Mouse (Mus musculus): ENCODE measurements at regions not wholly inside any gene's neighbourhood (a gene's known extent, or its start where the extent isn't known, plus 50 kb on each side); places are given as distances from the start of the nearest gene placed in this dataset.
"Not testable (repeated sequence)": the region's sequence is repeated elsewhere in the genome, so short reads cannot be mapped to it uniquely, and the experiment has no call there.

- DNase-seq (ENCODE audit: low spot score) = no peak
Observed at GRCm38 (mm10) chr4:84165256-84165655, 509.8 kb downstream of the Bnc2 start.

GRCm38 (mm10) chr4:84172841-84173240 lies 502.2 kb downstream of the Bnc2 start:
- DNase-seq (ENCODE audit: low spot score) = no peak

DNA sequence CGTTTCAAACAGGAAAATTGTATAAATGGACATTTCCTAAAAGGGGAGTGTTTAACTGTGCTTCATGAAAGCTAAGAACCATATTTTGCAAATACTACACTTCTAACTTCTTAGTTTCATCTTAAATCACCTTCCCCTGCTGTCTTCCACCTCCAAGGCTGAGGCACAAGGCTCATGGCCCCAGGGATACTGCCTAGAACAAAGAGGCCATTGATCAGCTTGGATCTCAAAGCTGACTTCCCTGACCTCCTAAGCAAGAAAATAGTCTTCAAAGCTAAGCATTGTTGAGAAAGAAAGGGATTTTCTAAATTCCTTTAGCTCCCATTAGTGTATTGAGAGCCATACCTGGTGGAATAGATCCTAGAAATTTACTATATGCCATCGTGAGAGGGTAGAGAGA lies 501.6 kb downstream of the Bnc2 start:
- no peak for DNase-seq (ENCODE audit: low spot score)

DNA sequence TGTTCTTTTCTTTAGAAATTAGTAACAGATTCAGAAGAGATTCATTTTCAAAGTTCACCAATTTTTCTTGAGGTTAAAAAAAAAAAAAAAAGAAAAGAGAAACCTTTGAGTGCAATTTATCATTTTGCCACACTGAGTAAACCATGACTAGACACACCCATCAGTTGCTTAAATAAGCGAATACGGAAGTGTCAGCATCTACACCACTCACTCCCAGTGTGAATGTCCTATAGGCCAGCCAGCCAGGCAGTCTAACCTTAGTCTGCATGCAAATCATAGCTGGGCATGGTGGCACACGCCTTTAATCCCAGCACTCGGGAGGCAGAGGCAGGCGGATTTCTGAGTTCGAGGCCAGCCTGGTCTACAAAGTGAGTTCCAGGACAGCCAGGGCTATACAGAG lies 498.6 kb downstream of the Bnc2 start:
- DNase-seq (ENCODE audit: low spot score) = not testable (repeated sequence)

GRCm38 (mm10) chr4:84177827-84178226 lies 497.2 kb downstream of the Bnc2 start:
- DNase-seq (ENCODE audit: low spot score) = no peak

DNA sequence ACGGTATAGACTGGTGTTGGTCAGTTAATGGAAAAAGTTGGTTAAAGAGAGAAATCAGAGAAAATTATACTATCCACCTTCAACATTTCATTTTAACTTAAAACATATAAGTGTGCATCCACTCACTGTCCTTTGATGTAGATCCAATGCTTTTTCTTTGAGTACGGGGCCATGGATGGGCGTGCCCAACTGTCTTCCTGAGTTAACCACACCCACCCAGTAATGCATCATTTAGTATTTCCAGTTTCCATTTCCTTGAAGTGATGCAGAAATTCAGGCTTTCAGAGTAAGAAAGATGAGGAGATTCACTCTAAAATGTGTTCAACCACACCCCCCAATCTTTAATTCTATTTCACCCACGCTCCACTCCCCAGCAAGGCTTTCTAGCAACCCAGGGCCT lies 490.6 kb downstream of the Bnc2 start:
- DNase-seq (ENCODE audit: low spot score) = no peak

DNA sequence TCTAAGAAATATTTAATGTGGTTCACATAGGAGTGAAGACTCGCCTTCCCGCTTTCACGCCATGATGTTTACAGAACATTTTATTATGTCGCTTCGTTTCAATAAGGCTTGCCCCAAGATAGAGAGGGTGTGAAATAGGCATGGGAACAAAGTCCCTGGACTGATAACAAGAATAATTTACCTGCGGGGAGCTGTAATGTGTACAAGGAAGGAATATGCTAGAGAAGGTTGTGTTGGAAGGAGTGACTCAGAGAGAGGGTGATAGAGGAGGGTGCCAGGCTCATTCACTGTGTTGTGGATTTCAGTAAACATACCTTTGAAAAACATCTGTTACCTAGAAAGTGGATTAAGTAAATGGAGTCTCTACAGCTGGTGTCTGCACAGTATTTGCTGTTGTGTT lies 490.2 kb downstream of the Bnc2 start:
- no peak for DNase-seq (ENCODE audit: low spot score)

DNA sequence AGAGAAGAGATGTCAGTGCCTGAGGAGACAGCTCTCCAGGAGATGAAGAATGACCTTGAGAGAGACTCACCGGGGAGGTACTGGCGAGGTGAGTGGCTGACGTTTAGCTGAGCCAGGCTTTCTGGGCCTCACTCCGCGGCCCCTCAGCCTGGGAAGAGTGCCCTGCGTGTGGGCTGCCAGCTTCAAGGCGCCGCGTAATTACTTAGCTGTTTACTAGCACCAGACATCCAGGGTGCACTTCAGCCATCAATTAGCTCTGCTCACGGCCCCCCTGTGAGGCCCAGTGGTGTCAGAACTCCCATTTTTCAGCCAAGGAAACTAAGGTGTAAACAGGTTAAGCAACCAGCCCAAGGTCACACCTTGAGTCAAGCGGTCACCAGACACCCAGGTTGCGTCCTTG lies 485.8 kb downstream of the Bnc2 start:
- DNase-seq (ENCODE audit: low spot score) = no peak

GRCm38 (mm10) chr4:84191303-84191702 lies 483.8 kb downstream of the Bnc2 start:
- no peak for DNase-seq (ENCODE audit: low spot score)

DNA sequence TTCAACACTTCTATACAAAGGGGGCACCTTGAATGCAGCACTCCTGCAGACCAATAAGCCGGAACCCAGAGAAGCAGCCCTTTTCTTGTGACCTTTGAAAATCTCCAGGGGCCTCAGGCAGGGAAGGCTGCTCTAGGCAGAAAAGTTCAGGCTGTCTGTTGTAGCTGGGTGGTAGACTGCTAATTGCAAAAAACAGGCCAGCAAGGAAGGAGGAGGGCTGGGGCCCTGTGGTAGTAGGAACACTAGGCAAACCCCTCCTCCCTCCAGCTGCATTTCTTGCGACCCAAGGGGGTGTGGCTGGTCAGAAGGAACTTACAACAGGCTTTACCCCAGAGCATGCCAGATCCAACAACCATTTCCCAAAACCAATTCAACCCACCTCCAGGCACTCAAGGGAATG lies 482.8 kb downstream of the Bnc2 start:
- no peak for DNase-seq (ENCODE audit: low spot score)

GRCm38 (mm10) chr4:84196732-84197131 lies 478.3 kb downstream of the Bnc2 start:
- no peak for DNase-seq (ENCODE audit: low spot score)

- no peak for DNase-seq (ENCODE audit: low spot score)
Observed at GRCm38 (mm10) chr4:84198176-84198575, 476.9 kb downstream of the Bnc2 start.

- no peak for DNase-seq (ENCODE audit: low spot score)
Observed at GRCm38 (mm10) chr4:84199181-84199656, 475.9 kb downstream of the Bnc2 start.

GRCm38 (mm10) chr4:84201001-84201400 lies 474.1 kb downstream of the Bnc2 start:
- DNase-seq (ENCODE audit: low spot score) = no peak

- DNase-seq (ENCODE audit: low spot score) = no peak
Observed at GRCm38 (mm10) chr4:84202231-84202630, 472.8 kb downstream of the Bnc2 start.

DNA sequence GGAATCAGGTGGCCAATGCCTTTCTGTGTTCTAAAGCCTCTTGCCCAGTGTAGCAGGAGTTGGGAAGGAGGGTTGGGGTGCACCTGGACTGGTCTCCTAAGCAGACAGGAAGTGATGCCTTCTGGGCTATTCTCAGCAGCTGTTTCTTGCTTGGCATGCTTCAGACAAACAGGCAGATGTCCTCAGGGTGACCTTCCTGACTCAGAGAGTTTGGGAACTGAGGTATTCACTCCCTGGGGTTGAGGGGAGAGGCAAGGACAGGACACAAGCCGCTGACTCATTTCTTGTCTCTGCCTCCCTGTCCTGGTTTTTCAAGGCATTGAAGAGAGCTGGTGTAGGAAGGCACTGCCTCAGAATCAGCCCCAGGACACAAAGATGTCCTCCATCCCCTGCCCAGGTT lies 471.4 kb downstream of the Bnc2 start:
- DNase-seq (ENCODE audit: low spot score) = peak; percentile 8

DNA sequence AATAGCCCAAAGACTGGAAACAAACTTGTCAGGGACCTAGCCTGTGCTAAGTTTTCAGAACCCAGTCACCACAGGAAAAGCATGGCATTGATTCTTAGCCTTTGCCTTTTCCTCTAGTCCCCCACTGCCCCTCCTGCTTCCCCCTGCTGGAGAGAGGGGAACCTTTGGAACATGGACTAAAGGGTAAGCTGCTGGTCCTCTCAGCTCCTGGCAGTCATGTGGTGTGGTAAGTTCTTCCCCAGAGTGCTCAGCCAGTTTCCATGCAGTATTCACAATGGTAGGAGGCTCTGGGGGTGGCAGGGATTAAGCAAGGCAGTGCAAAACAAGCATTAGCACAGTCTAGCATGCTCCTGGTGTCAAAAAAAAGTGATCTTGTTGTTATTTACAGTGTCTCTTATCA lies 470.3 kb downstream of the Bnc2 start:
- DNase-seq (ENCODE audit: low spot score) = no peak

DNA sequence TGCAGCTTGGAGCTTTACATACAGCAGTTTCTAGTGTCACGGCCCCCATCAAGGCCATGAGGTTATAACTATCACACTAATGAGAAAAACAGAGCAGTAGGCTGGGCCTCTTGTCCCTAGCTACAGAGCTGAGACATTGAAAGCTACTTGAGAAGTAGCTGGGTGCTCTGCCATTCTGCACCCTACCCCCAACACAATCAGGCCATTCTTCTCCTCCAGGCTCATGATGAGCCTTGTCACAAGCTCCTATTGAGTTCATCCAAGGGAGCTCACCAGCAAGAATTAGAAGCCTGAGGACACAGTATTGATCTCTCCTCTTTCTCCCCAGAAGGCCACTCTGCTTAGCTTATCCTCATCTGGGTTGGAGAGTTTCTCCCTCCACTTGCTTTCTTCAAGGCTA lies 466.9 kb downstream of the Bnc2 start:
- DNase-seq (ENCODE audit: low spot score) = no peak

DNA sequence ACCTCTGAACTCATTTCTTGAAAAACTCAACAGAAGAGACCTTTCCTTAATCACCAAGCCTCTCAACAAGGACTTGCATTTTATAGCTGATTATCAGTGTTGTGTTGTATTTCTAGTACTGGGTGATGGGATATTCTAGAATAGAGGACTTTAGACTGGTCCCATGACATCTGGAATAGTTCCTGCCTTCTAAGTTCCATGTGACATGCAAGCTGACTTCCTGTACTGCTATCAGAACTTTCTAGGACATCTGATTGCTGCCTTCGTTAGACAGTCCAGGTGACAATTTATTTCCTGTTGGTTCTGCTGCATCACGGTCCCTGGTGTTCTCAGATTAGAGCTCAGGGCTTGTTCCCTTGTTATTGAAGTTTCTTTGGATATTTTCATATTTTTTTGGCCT lies 465.5 kb downstream of the Bnc2 start:
- DNase-seq (ENCODE audit: low spot score) = no peak

DNA sequence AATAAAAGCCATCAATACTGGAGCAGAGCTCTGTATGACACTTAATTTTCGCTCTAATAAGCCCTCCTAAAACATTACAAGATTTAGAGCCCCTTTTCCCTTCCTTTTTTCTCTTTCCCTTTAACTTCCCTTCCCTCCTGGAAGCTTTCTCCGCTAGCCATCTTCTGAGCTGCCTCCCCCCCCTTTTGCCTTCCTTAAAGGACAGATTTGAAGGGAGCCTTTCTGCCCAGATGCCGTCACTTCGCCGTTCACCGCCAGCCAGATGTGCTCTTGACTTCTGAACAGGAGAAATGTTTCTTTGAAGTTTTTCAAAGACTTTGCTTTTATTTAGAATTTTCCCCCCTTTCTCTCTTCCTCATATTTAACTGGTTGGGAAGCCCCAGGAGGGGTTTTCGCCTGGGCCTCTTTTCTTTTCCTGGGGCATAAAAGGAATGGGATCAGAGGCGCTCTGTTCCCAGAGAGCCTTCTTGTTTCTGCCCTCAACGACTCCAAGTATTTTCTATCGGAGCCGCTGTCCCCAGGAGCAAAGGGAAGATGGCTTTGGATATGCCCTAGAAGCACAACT lies 463.7 kb downstream of the Bnc2 start:
- DNase-seq (ENCODE audit: low spot score) = no peak

DNA sequence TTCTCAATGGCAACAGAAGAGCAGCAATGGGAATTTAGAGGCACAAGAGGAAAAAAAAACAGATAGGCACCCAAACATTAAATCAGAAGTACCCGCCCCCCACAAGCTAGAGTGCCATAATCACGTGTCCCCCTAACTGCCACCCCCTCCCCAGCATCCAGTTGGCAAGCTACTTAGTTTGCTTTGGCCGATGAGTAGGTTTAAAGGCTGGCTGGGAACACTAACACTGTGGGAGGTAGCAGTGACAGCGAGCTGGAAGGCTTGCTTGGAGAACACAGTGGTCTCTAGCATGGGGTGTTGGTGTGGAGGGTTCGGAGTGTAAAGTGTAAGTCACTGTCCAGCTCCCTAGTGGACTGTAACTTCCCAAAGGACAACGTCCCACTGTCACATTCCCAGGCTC lies 463.1 kb downstream of the Bnc2 start:
- no peak for DNase-seq (ENCODE audit: low spot score)

- no peak for DNase-seq (ENCODE audit: low spot score)
Observed at GRCm38 (mm10) chr4:84214523-84214922, 460.6 kb downstream of the Bnc2 start.

DNA sequence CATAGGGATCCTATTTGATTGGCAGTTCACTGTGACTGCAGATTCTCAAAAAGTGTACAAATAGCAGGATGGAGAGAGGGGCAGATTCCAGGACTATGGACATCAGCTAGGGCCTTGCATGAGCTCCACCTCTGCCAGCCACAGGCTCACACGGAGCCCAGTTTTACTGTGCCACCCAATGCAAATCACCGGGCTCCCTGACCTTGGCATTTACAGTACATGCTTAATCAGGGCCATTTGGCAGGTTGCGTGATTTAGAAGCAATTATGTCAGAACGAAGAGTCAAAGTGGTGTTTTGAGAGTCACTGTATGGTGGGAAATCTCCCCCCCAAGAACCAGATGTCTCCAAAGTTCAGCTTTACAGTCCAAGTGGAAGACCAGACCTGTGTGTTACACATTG lies 456.1 kb downstream of the Bnc2 start:
- DNase-seq (ENCODE audit: low spot score) = no peak

GRCm38 (mm10) chr4:84222057-84222717 lies 452.9 kb downstream of the Bnc2 start:
- no peak for DNase-seq (ENCODE audit: low spot score)

Measured in urinary bladder, postnatal 25 days (tissue).